ENCODE assay signal across 8 mouse cellular contexts in genomic region chr3:108086470-108086979, GRCm38 (mm10). TPM values are rescaled to one million over a fixed set of nuclear protein-coding genes. Genes with fewer than 3 reads are reported as not detected.
DNase-seq lines count a peak whose midpoint lies in the region; ATAC-seq lines count a peak whose summit lies in the region.

TSS of gene Ampd2 (minus strand) at chr3:108086651.

- H3K4me2 ChIP-seq in hindbrain, embryonic 16.5 days (ENCODE audit: low read length), result peak within 1 kb of the TSS; percentile 97

- H3K36me3 ChIP-seq in hindbrain, embryonic 16.5 days (ENCODE audit: control insufficient read depth, insufficient read depth, low read length), result no peaks in the 10 kb centered on the region

- ATAC-seq in cerebellum, adult (ENCODE audit: insufficient number of reproducible peaks, low FRiP score, low TSS enrichment), result no peak
- no peak for ATAC-seq in hindbrain, embryonic 16.5 days
- ATAC-seq in megakaryocyte, adult 5-6 weeks (ENCODE audit: poor library complexity, severe bottlenecking), result peak; percentile 56

- no peaks in the 10 kb centered on the region for H3K27me3 ChIP-seq in hindbrain, embryonic 16.5 days (replicated peaks; ENCODE audit: control insufficient read depth, insufficient read depth, low read length)

- peak within 1 kb of the TSS; percentile 64 for H3K4me3 ChIP-seq in hindbrain, embryonic 16.5 days (ENCODE audit: low read length)

- H3K9me3 ChIP-seq in hindbrain, embryonic 16.5 days (ENCODE audit: control insufficient read depth, low read length), result no peaks in the 10 kb centered on the region

- peak within 1 kb of the TSS; percentile 85 for H3K27ac ChIP-seq in hindbrain, embryonic 16.5 days (ENCODE audit: low read depth, low read length)

- peak within 1 kb of the TSS; percentile 67 for H3K9ac ChIP-seq in hindbrain, embryonic 16.5 days (ENCODE audit: low read depth, low read length)

- H3K4me1 ChIP-seq in hindbrain, embryonic 16.5 days (ENCODE audit: control insufficient read depth, insufficient read depth, low read depth, low read length), result peaks cover 31% of the 10 kb centered on the region

- DNase-seq in cerebellum, adult 11 months, result peak; percentile 68
- DNase-seq in cerebellum, postnatal 14 days, result peak; percentile 68 to 76
- peak; percentile 81 to 84 for DNase-seq in gastrocnemius, adult 8-10 months (ENCODE audit: low spot score in 2 of 2)
- DNase-seq in left cerebral cortex, adult 8-10 months (ENCODE audit: low spot score in 2 of 2), result no peak
- peak; percentile 61 for DNase-seq in spleen, adult 12 weeks (ENCODE audit: low spot score)

- under 1% methylated on average over 28 of the region's 29 CpGs for WGBS in hindbrain, embryonic 16.5 days

RNA-seq across cellular contexts. Expression of gene Ampd2, which starts in this region (rescaled TPM):
- 1 to 10 TPM; 3.1 to 4.4 (median 3.6) TPM for total RNA-seq in gastrocnemius, adult 8-10 months (2022)
- 63.6 and 68.0 TPM in 2 replicates for polyA plus RNA-seq in hindbrain, embryonic 16.5 days (2015; fragmentation: Nextera tagmentation; extraction: Ambion mirVana)
- total RNA-seq in left cerebral cortex, adult 8-10 months (2022), result 10 to 100 TPM; 56.4 to 61.4 (median 58.1) TPM
- total RNA-seq in megakaryocyte, adult 5-6 weeks (2015), result 16.3 and 20.9 TPM in 2 replicates
- total RNA-seq in megakaryocyte, adult 5-6 weeks (2017), result 21.8 and 23.1 TPM in 2 replicates

Comparison
In these comparisons a context has a peak if more than half of its experiments do, and no peak if none do; other contexts are left out.
1. DNase-seq: peak in cerebellum, adult 11 months (single experiment), cerebellum, postnatal 14 days (2 of 2), gastrocnemius, adult 8-10 months (2 of 2) and spleen, adult 12 weeks (single experiment); none in left cerebral cortex, adult 8-10 months (0 of 2).